Mouse (Mus musculus): ENCODE measurements at regions not wholly inside any gene's neighbourhood (a gene's known extent, or its start where the extent isn't known, plus 50 kb on each side); places are given as distances from the start of the nearest gene placed in this dataset.

DNA sequence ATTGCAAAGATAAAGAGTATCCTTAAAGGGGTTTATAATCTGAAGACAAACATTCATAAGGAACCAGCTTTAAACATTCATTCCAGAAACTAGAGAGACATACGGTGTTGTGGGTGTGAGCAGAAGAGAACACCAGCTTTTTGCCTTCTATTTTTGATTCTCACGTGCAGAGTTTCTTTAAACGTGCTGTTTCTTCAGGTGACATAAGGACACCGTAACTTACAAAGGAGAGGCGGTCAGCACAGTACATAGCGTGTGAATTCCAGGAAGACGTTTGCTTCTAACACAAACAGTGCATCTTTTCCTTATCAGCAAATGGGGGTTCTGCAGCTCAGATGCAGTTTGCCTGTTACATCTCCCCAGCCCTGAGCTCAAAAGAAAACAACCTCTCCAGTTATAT, 138.6 kb upstream of the Gbe1 start:
- no peak for DNase-seq
- no peak overlapping the region for H3K4me3 ChIP-seq (ENCODE audit: insufficient read depth, low read depth, low read length)
- no peaks in the 10 kb centered on the region for H3K36me3 ChIP-seq (ENCODE audit: control insufficient read depth, insufficient read depth, low read length)
- 31% methylated on average over 7 of the region's 7 CpGs for WGBS
- H3K4me1 ChIP-seq (ENCODE audit: control insufficient read depth, insufficient read depth, low read length): no peaks in the 10 kb centered on the region
- TF ChIP-seq CTCF (conservative IDR thresholded peaks at IDR 0.05; ENCODE audit: insufficient read depth, insufficient read length, low read depth, low read length) (no peak), POLR2A (IDR thresholded peaks at IDR 0.05; ENCODE audit: low read depth, low read length) (no peak)
- no peaks in the 10 kb centered on the region for H3K27me3 ChIP-seq (replicated peaks; ENCODE audit: control insufficient read depth, insufficient read depth, low read length)
- no peak overlapping the region for H3K27ac ChIP-seq (ENCODE audit: insufficient read depth, low read depth, low read length)

GRCm38 (mm10) chr16:70178975-70179374, 134.8 kb upstream of the Gbe1 start:
- Histone ChIP-seq H3K27ac (ENCODE audit: insufficient read depth, low read depth, low read length) (no peak overlapping the region), H3K36me3 (ENCODE audit: control insufficient read depth, insufficient read depth, low read length) (no peaks in the 10 kb centered on the region), H3K4me1 (ENCODE audit: control insufficient read depth, insufficient read depth, low read length) (no peaks in the 10 kb centered on the region), H3K27me3 (replicated peaks; ENCODE audit: control insufficient read depth, insufficient read depth, low read length) (no peaks in the 10 kb centered on the region), H3K4me3 (ENCODE audit: insufficient read depth, low read depth, low read length) (no peak overlapping the region)
- DNase-seq: no peak
- 63% methylated on average over 7 of the region's 7 CpGs for WGBS
- TF ChIP-seq POLR2A (IDR thresholded peaks at IDR 0.05; ENCODE audit: low read depth, low read length) (no peak), CTCF (conservative IDR thresholded peaks at IDR 0.05; ENCODE audit: insufficient read depth, insufficient read length, low read depth, low read length) (no peak)

DNA sequence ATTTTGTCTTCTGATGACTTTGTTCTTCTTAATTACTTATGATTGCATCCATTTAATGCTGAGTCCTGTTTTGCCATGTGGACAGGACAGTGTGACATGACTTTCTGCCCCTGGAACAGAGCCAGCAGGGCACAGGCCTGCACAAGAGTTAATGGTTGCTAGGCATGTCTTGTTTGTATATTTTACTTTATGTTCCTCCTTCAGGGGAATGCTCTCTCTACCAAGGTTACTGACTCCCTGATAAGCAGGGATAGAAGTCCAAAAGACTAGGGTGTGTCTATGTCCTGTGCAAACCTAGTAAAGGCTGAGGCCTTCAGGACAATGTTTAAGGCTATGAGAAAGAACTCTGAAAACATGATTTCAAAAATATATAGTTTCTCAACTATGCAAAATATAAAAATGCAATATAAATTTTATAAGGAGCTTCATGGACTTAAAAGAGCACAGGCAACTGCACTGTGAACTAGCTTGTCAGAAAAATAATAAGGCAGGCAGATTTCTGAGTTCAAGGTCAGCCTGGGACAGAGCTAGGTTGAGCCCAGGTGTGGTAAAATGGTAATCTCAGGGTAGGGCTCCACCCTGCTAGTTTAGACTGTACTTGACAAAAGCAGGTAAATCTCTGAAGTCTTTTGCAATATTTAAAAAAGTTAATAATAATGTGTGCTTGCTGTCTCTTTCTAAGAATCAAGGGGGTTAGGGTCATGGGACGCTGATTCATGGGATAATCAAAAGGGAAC, 99.7 kb upstream of the Gbe1 start:
- H3K27me3 ChIP-seq (replicated peaks; ENCODE audit: control insufficient read depth, insufficient read depth, low read length): no peaks in the 10 kb centered on the region
- DNase-seq: no peak
- WGBS: 73% methylated on average over 1 of the region's 1 CpGs
- H3K36me3 ChIP-seq (ENCODE audit: control insufficient read depth, insufficient read depth, low read length): no peaks in the 10 kb centered on the region
- TF ChIP-seq CTCF (conservative IDR thresholded peaks at IDR 0.05; ENCODE audit: insufficient read depth, insufficient read length, low read depth, low read length): no peak
- no peak for TF ChIP-seq POLR2A (IDR thresholded peaks at IDR 0.05; ENCODE audit: low read depth, low read length)
- H3K27ac ChIP-seq (ENCODE audit: insufficient read depth, low read depth, low read length): no peak overlapping the region
- no peak overlapping the region for H3K4me3 ChIP-seq (ENCODE audit: insufficient read depth, low read depth, low read length)
- H3K4me1 ChIP-seq (ENCODE audit: control insufficient read depth, insufficient read depth, low read length): no peaks in the 10 kb centered on the region

- H3K36me3 ChIP-seq (ENCODE audit: control insufficient read depth, insufficient read depth, low read length): no peaks in the 10 kb centered on the region
- no peak overlapping the region for H3K4me3 ChIP-seq (ENCODE audit: insufficient read depth, low read depth, low read length)
- no peaks in the 10 kb centered on the region for H3K27me3 ChIP-seq (replicated peaks; ENCODE audit: control insufficient read depth, insufficient read depth, low read length)
- no peak for DNase-seq
- H3K27ac ChIP-seq (ENCODE audit: insufficient read depth, low read depth, low read length): no peak overlapping the region
- TF ChIP-seq POLR2A (IDR thresholded peaks at IDR 0.05; ENCODE audit: low read depth, low read length) (no peak), CTCF (conservative IDR thresholded peaks at IDR 0.05; ENCODE audit: insufficient read depth, insufficient read length, low read depth, low read length) (no peak)
- WGBS: 24% methylated on average over 4 of the region's 4 CpGs
- no peaks in the 10 kb centered on the region for H3K4me1 ChIP-seq (ENCODE audit: control insufficient read depth, insufficient read depth, low read length)
These were observed 98.9 kb upstream of the Gbe1 start for GRCm38 (mm10) chr16:70214800-70215199.

DNA sequence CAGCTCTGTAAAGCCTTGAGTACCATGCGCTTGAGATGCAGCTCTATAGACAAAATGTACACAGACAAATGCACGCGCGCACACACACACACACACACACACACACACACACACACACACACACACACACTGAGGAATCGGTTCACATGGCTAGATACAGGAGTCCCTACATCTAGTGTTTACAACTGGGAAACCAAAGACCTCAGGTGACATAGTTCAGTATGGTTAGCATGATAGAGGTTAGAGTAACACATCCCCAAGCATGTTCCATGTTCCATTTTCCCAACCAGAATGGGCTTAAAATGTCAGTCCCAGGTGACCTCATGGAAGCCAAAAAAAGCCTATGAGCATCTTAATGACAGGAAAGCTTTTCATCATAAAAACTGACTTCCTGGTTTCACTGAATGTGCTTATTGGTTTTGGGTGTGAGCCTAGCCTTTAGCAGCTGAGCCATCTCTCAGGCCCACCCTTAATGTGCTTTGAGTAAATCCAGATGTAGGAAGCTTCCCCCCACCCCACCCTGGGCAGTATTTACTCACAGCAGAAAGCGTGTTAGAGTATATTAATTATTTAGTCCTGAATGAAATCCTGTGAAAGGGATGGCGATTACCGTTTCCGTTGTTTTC, 86.0 kb upstream of the Gbe1 start:
- no peaks in the 10 kb centered on the region for H3K36me3 ChIP-seq (ENCODE audit: control insufficient read depth, insufficient read depth, low read length)
- no peak overlapping the region for H3K4me3 ChIP-seq (ENCODE audit: insufficient read depth, low read depth, low read length)
- DNase-seq: no peak
- WGBS: 86% methylated on average over 9 of the region's 9 CpGs
- no peak overlapping the region for H3K27ac ChIP-seq (ENCODE audit: insufficient read depth, low read depth, low read length)
- H3K27me3 ChIP-seq (replicated peaks; ENCODE audit: control insufficient read depth, insufficient read depth, low read length): no peaks in the 10 kb centered on the region
- TF ChIP-seq CTCF (conservative IDR thresholded peaks at IDR 0.05; ENCODE audit: insufficient read depth, insufficient read length, low read depth, low read length): no peak
- no peak for TF ChIP-seq POLR2A (IDR thresholded peaks at IDR 0.05; ENCODE audit: low read depth, low read length)
- H3K4me1 ChIP-seq (ENCODE audit: control insufficient read depth, insufficient read depth, low read length): no peaks in the 10 kb centered on the region

DNA sequence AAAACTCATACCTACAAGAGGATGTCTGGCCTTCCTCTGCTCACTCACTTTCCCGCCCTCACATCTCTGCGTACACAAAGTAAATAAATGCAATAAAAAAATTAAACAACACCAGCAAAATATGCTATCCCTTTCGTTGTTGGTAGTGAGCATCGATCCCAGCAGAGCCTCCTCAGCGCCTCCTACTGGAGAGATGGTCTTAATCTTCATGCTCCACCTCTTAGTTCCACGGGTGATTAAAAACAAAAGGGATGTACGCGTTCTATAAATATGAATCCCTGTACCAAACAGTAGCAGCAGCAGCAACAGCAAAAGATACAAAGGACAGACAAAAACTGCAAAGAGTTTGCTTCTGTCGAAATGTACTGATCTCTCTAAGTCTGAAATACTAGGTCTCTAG, 81.0 kb upstream of the Gbe1 start:
- DNase-seq: peak; percentile 3
- WGBS: 92% methylated on average over 9 of the region's 9 CpGs

DNA sequence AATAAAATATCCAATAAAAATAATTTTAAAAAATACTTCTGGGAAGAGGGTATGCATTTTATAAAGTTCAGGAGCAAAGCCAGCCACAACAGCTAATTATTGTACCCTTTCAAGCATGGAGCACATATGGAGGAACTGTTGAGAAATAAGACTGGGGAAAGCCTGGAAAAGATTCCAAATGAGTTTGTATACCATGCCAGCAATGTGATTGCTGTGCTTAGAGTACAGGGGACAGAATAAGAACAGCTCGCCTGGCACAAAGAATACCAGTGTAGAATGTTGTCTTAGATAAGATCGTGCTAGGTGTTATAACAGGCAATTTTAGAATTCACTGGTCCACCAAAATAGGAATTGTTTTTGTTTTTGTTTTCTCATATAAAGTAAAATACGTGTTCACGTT, 78.6 kb upstream of the Gbe1 start:
- no peak for DNase-seq
- TF ChIP-seq POLR2A (IDR thresholded peaks at IDR 0.05; ENCODE audit: low read depth, low read length) (no peak), CTCF (conservative IDR thresholded peaks at IDR 0.05; ENCODE audit: insufficient read depth, insufficient read length, low read depth, low read length) (no peak)
- Histone ChIP-seq H3K4me3 (ENCODE audit: insufficient read depth, low read depth, low read length) (no peak overlapping the region), H3K4me1 (ENCODE audit: control insufficient read depth, insufficient read depth, low read length) (peaks cover 3% of the 10 kb centered on the region; the same call in 1 of the 2 replicates), H3K27me3 (replicated peaks; ENCODE audit: control insufficient read depth, insufficient read depth, low read length) (no peaks in the 10 kb centered on the region), H3K36me3 (ENCODE audit: control insufficient read depth, insufficient read depth, low read length) (no peaks in the 10 kb centered on the region), H3K27ac (ENCODE audit: insufficient read depth, low read depth, low read length) (no peak overlapping the region)
- 94% methylated on average over 4 of the region's 4 CpGs for WGBS

More for the DNA sequence above, 81.0 kb upstream of the Gbe1 start:
- Histone ChIP-seq H3K4me1 (ENCODE audit: control insufficient read depth, insufficient read depth, low read length) (no peaks in the 10 kb centered on the region), H3K27me3 (replicated peaks; ENCODE audit: control insufficient read depth, insufficient read depth, low read length) (no peaks in the 10 kb centered on the region), H3K4me3 (ENCODE audit: insufficient read depth, low read depth, low read length) (no peak overlapping the region), H3K36me3 (ENCODE audit: control insufficient read depth, insufficient read depth, low read length) (no peaks in the 10 kb centered on the region), H3K27ac (ENCODE audit: insufficient read depth, low read depth, low read length) (no peak overlapping the region)
- TF ChIP-seq CTCF (conservative IDR thresholded peaks at IDR 0.05; ENCODE audit: insufficient read depth, insufficient read length, low read depth, low read length) (0 out of 2 replicates have a peak, but pooled peaks have one; percentile 13), POLR2A (IDR thresholded peaks at IDR 0.05; ENCODE audit: low read depth, low read length) (no peak)
